In genomic region chr7:99384101-99384611, GRCm38 (mm10) we compare ENCODE assay signal across 8 mouse cellular contexts. TPM values are rescaled to one million over a fixed set of nuclear protein-coding genes. Genes with fewer than 3 reads are reported as not detected.
A peak's percentile ranks its signal among the peaks of the same experiment; 100 is the strongest.
DNase-seq lines count a peak whose midpoint lies in the region; ATAC-seq and TF ChIP-seq lines count a peak whose summit lies in the region.

No protein-coding gene starts in this region.

- H3K4me3 ChIP-seq in heart, embryonic 13.5 days: peak overlapping the region; percentile 76
- no peak overlapping the region for H3K4me3 ChIP-seq in kidney, postnatal 0 days (replicated peaks; ENCODE audit: low read depth, low read length)
- peak overlapping the region; percentile 70 for H3K4me3 ChIP-seq in midbrain, embryonic 14.5 days (replicated peaks; ENCODE audit: low read depth, low read length)

- no peaks in the 10 kb centered on the region for H3K9me3 ChIP-seq in heart, embryonic 13.5 days
- no peaks in the 10 kb centered on the region for H3K9me3 ChIP-seq in kidney, postnatal 0 days (replicated peaks; ENCODE audit: low read length)
- H3K9me3 ChIP-seq in midbrain, embryonic 14.5 days (ENCODE audit: control insufficient read depth, low read length): no peaks in the 10 kb centered on the region

- DNase-seq in cerebellum, adult 9-10 months: peak; percentile 46
- no peak for DNase-seq in cerebellum, adult 11 months
- DNase-seq in kidney, postnatal 0 days (ENCODE audit: low spot score): peak; percentile 72
- DNase-seq in midbrain, embryonic 14.5 days: peak; percentile 56
- DNase-seq in urinary bladder, postnatal 25 days (ENCODE audit: low spot score): no peak
- DNase-seq in spleen, postnatal 10 days (ENCODE audit: low spot score in 2 of 2): no peak
- no peak for DNase-seq in layer of hippocampus, adult 18-20 months (ENCODE audit: low spot score in 2 of 2)

- peak overlapping the region; percentile 86 for H3K4me2 ChIP-seq in heart, embryonic 13.5 days
- peak overlapping the region; percentile 73 for H3K4me2 ChIP-seq in kidney, postnatal 0 days (ENCODE audit: low read length)
- peak overlapping the region; percentile 76 for H3K4me2 ChIP-seq in midbrain, embryonic 14.5 days (ENCODE audit: low read length)

- ATAC-seq in heart, embryonic 13.5 days (ENCODE audit: extremely low read depth, insufficient number of reproducible peaks, low FRiP score, low TSS enrichment): no peak
- ATAC-seq in kidney, postnatal 0 days (replicated peaks; ENCODE audit: low FRiP score, low read depth): no peak
- no peak for ATAC-seq in midbrain, embryonic 14.5 days (ENCODE audit: low FRiP score, low TSS enrichment)

- H3K9ac ChIP-seq in heart, embryonic 13.5 days: peak overlapping the region; percentile 96
- H3K9ac ChIP-seq in kidney, postnatal 0 days (ENCODE audit: low read depth, low read length): 0 out of 2 replicates have a peak overlapping the region, but pooled peaks have one; percentile 5
- H3K9ac ChIP-seq in midbrain, embryonic 14.5 days (replicated peaks; ENCODE audit: low read length): peak overlapping the region; percentile 89

- peaks cover 23% of the 10 kb centered on the region for H3K36me3 ChIP-seq in heart, embryonic 13.5 days
- H3K36me3 ChIP-seq in kidney, postnatal 0 days (ENCODE audit: insufficient read depth, low read length): no peaks in the 10 kb centered on the region
- peaks cover 4% of the 10 kb centered on the region; the same call in 1 of the 2 replicates for H3K36me3 ChIP-seq in midbrain, embryonic 14.5 days (ENCODE audit: control insufficient read depth, insufficient read depth, low read length)

- TF ChIP-seq CTCF in kidney, postnatal 0 days (IDR thresholded peaks at IDR 0.05; ENCODE audit: low read depth): peak; percentile 42; the same call in 1 of the 2 replicates

- peak overlapping the region; percentile 95 for H3K27ac ChIP-seq in heart, embryonic 13.5 days (replicated peaks)
- peak overlapping the region; percentile 74 for H3K27ac ChIP-seq in kidney, postnatal 0 days
- peak overlapping the region; percentile 64 for H3K27ac ChIP-seq in midbrain, embryonic 14.5 days (replicated peaks; ENCODE audit: low read depth, low read length)

- WGBS in heart, embryonic 13.5 days: 4% methylated on average over 4 of the region's 4 CpGs
- WGBS in kidney, postnatal 0 days: 20% methylated on average over 4 of the region's 4 CpGs
- WGBS in midbrain, embryonic 14.5 days: 17% methylated on average over 4 of the region's 4 CpGs

- peaks cover 82% of the 10 kb centered on the region for H3K4me1 ChIP-seq in heart, embryonic 13.5 days
- peaks cover 20% of the 10 kb centered on the region for H3K4me1 ChIP-seq in kidney, postnatal 0 days (replicated peaks; ENCODE audit: insufficient read depth, low read length)
- H3K4me1 ChIP-seq in midbrain, embryonic 14.5 days (ENCODE audit: control insufficient read depth, insufficient read depth, low read length): peaks cover 47% of the 10 kb centered on the region

- no peaks in the 10 kb centered on the region for H3K27me3 ChIP-seq in heart, embryonic 13.5 days (replicated peaks)
- no peaks in the 10 kb centered on the region for H3K27me3 ChIP-seq in kidney, postnatal 0 days (ENCODE audit: insufficient read depth, low read length)
- H3K27me3 ChIP-seq in midbrain, embryonic 14.5 days (ENCODE audit: control insufficient read depth, insufficient read depth, low read length): no peaks in the 10 kb centered on the region

RNA-seq across cellular contexts. Expression of gene Gdpd5, which starts 2.9 kb away (rescaled TPM):
- polyA plus RNA-seq in heart, embryonic 13.5 days (2015; fragmentation: Nextera tagmentation; extraction: Ambion mirVana): 25.3 and 25.4 TPM in 2 replicates
- polyA plus RNA-seq in kidney, postnatal 0 days (2015; fragmentation: Nextera tagmentation; extraction: Ambion mirVana): 11.8 and 13.5 TPM in 2 replicates
- polyA plus RNA-seq in midbrain, embryonic 14.5 days (2014; fragmentation: Nextera tagmentation; extraction: Ambion mirVana): 38.9 and 40.0 TPM in 2 replicates
- 10 to 100 TPM; 18.8 to 24.5 TPM for total RNA-seq in layer of hippocampus, adult 18-20 months (2021)

RNA-seq across cellular contexts. Expression of gene Serpinh1, which starts 31.1 kb away (rescaled TPM):
- polyA plus RNA-seq in heart, embryonic 13.5 days (2015; fragmentation: Nextera tagmentation; extraction: Ambion mirVana): 1,205 and 1,287 TPM in 2 replicates
- polyA plus RNA-seq in kidney, postnatal 0 days (2015; fragmentation: Nextera tagmentation; extraction: Ambion mirVana): 819 and 983 TPM in 2 replicates
- polyA plus RNA-seq in midbrain, embryonic 14.5 days (2014; fragmentation: Nextera tagmentation; extraction: Ambion mirVana): 61.6 and 89.0 TPM in 2 replicates
- 10 to 100 TPM; 19.1 to 19.3 TPM for total RNA-seq in layer of hippocampus, adult 18-20 months (2021)

Comparison
In these comparisons a context has a peak if more than half of its experiments do, and no peak if none do; other contexts are left out.
1. DNase-seq: peak in cerebellum, adult 9-10 months (single experiment), kidney, postnatal 0 days (single experiment) and midbrain, embryonic 14.5 days (single experiment); none in cerebellum, adult 11 months (single experiment), urinary bladder, postnatal 25 days (single experiment), spleen, postnatal 10 days (0 of 2) and layer of hippocampus, adult 18-20 months (0 of 2).
2. H3K9ac ChIP-seq: peak in every context shown above with its lines; median percentile 96 in heart, embryonic 13.5 days; 89 in midbrain, embryonic 14.5 days; 5 in kidney, postnatal 0 days.
3. Peak in every context shown above with its lines, with median percentiles within 50 percentile points of each other: H3K27ac ChIP-seq and H3K4me2 ChIP-seq.